Mouse (Mus musculus) hindbrain, embryonic 11.5 days (tissue): ENCODE results near the gene Wdr5. TPM values are rescaled to one million over a fixed set of nuclear protein-coding genes. Genes with fewer than 3 reads are reported as not detected.
"Not testable (repeated sequence)": the region's sequence is repeated elsewhere in the genome, so short reads cannot be mapped to it uniquely, and the experiment has no call there.

Experiments used
- ATAC-seq: fragments of 200-750 bp; cut with Nextera tagmentation; 2 replicates; pipeline ENCODE4 v1.8.0; 2017; ENCODE audit warnings: mild to moderate bottlenecking, moderate TSS enrichment, moderate library complexity; ENCODE audit not compliant: low FRiP score
- DNase-seq: peaks from one replicate; pipeline ENCODE4 v3.0.0-alpha.2; 2015; ENCODE audit warnings: low spot score
- H3K27ac ChIP-seq: fragments of 300-500 bp; sonication (generic); 2 replicates; pipeline ENCODE4 v1.5.1; 2014; ENCODE audit warnings: mild to moderate bottlenecking, low read depth, low read length
- H3K27me3 ChIP-seq: fragments of 300-500 bp; sonication (generic); 2 replicates; pipeline ENCODE4 v1.6.1; 2014; ENCODE audit warnings: mild to moderate bottlenecking, low read length, moderate library complexity, mixed read lengths; ENCODE audit not compliant: control insufficient read depth, insufficient read depth
- H3K36me3 ChIP-seq: fragments of 300-500 bp; sonication (generic); 2 replicates; pipeline ENCODE4 v1.6.1; 2014; ENCODE audit warnings: mild to moderate bottlenecking, low read length, moderate library complexity, mixed read lengths; ENCODE audit not compliant: control insufficient read depth, insufficient read depth
- H3K4me1 ChIP-seq: fragments of 300-500 bp; sonication (generic); replicated peaks from 2 replicates; pipeline ENCODE4 v1.6.1; 2014; ENCODE audit warnings: low read length, mixed read lengths; ENCODE audit not compliant: control insufficient read depth, insufficient read depth
- H3K4me2 ChIP-seq: fragments of 300-500 bp; sonication (generic); replicated peaks from 2 replicates; pipeline ENCODE4 v1.6.1; 2014; ENCODE audit warnings: mild to moderate bottlenecking, low read depth, low read length
- H3K4me3 ChIP-seq: fragments of 300-500 bp; sonication (generic); 2 replicates; pipeline ENCODE4 v1.5.1; 2014; ENCODE audit warnings: low read depth, low read length
- H3K9ac ChIP-seq: fragments of 300-500 bp; sonication (generic); 2 replicates; pipeline ENCODE4 v1.6.1; 2014; ENCODE audit warnings: low read depth, low read length
- H3K9me3 ChIP-seq: fragments of 300-500 bp; sonication (generic); 2 replicates; pipeline ENCODE4 v1.6.1; 2016; ENCODE audit warnings: low read length; ENCODE audit not compliant: control insufficient read depth
- WGBS: fragments of 180-500 bp; shearing (Covaris S2); extraction: QIAGEN DNeasy Blood & Tissue Kit; methylation state at CpG from one replicate; pipeline ENCODE4 v1.1.7; 2014; 5-methylcytosine and 5-hydroxymethylcytosine counted together
- polyA plus RNA-seq: library from polyadenylated mRNA; unstranded; fragments of >200 nt; fragmentation: Nextera tagmentation; extraction: Ambion mirVana; gene quantifications from 2 replicates; pipeline ENCODE4 v1.2.1, GENCODE M21; 2014

Wdr5 gene
- polyA plus RNA-seq, 1 experiment from 2014 or later = 58.6 TPM

GRCm38 (mm10) chr2:27513861-27514260 lies 1.1 kb upstream of the Wdr5 start:
- DNase-seq = no peak
- WGBS = 77% methylated on average over 5 of the region's 5 CpGs
- peaks cover 9% of the 10 kb centered on the region for H3K4me1 ChIP-seq
- H3K36me3 ChIP-seq = no peaks in the 10 kb centered on the region
- ATAC-seq = no peak
- H3K4me2 ChIP-seq = peak overlapping the region; percentile 70
- peak overlapping the region; percentile 82; the same call in 1 of the 2 replicates for H3K4me3 ChIP-seq
- no peaks in the 10 kb centered on the region for H3K9me3 ChIP-seq
- H3K27ac ChIP-seq = peak overlapping the region; percentile 68; the same call in 1 of the 2 replicates
- no peaks in the 10 kb centered on the region for H3K27me3 ChIP-seq
- H3K9ac ChIP-seq = peak overlapping the region; percentile 90

- peak; percentile 76 for ATAC-seq
- DNase-seq = peak; percentile 17
- H3K27me3 ChIP-seq = no peaks in the 10 kb centered on the region
- H3K36me3 ChIP-seq = no peaks in the 10 kb centered on the region
- peak overlapping the region; percentile 80 for H3K4me2 ChIP-seq
- peak overlapping the region; percentile 90 for H3K9ac ChIP-seq
- 0 out of 2 replicates have a peak overlapping the region, but pooled peaks have one; percentile 60 for H3K27ac ChIP-seq
- peak overlapping the region; percentile 82 for H3K4me3 ChIP-seq
- H3K9me3 ChIP-seq = no peaks in the 10 kb centered on the region
- WGBS = under 1% methylated on average over 40 of the region's 40 CpGs
- peaks cover 9% of the 10 kb centered on the region for H3K4me1 ChIP-seq
Measured at GRCm38 (mm10) chr2:27515341-27516166, 597 bp downstream of the Wdr5 start.

- no peak for ATAC-seq
- no peaks in the 10 kb centered on the region for H3K9me3 ChIP-seq
- WGBS = 9% methylated on average over 1 of the region's 1 CpGs
Measured at GRCm38 (mm10) chr2:27516289-27516688, 1.3 kb downstream of the Wdr5 start.

GRCm38 (mm10) chr2:27518283-27518682 lies 3.3 kb downstream of the Wdr5 start:
- Histone ChIP-seq H3K4me3 (no peak overlapping the region), H3K4me1 (peaks cover 9% of the 10 kb centered on the region), H3K36me3 (no peaks in the 10 kb centered on the region), H3K9ac (no peak overlapping the region), H3K9me3 (no peaks in the 10 kb centered on the region), H3K27ac (no peak overlapping the region), H3K27me3 (no peaks in the 10 kb centered on the region), H3K4me2 (no peak overlapping the region)
- ATAC-seq = no peak
- no peak for DNase-seq
- 93% methylated on average over 3 of the region's 3 CpGs for WGBS

More at GRCm38 (mm10) chr2:27516289-27516688, 1.3 kb downstream of the Wdr5 start:
- Histone ChIP-seq H3K36me3 (no peaks in the 10 kb centered on the region), H3K9ac (peak overlapping the region; percentile 90; the same call in 1 of the 2 replicates), H3K4me1 (peaks cover 9% of the 10 kb centered on the region), H3K27ac (no peak overlapping the region), H3K4me3 (peak overlapping the region; percentile 82), H3K4me2 (peak overlapping the region; percentile 80), H3K27me3 (no peaks in the 10 kb centered on the region)
- DNase-seq = no peak

- DNase-seq, H3K4me1 ChIP-seq, H3K9me3 ChIP-seq, H3K4me2 ChIP-seq, H3K9ac ChIP-seq, H3K27ac ChIP-seq, H3K27me3 ChIP-seq, ATAC-seq, H3K4me3 ChIP-seq: not testable (repeated sequence)
- whole genome bisulfite sequencing = 68% methylated on average over 5 of the region's 5 CpGs
- peaks cover 13% of the 10 kb centered on the region for H3K36me3 ChIP-seq
Measured at GRCm38 (mm10) chr2:27538455-27539330, 23.7 kb downstream of the Wdr5 start.

- H3K9me3 ChIP-seq = no peaks in the 10 kb centered on the region
- ATAC-seq (peak; percentile 6; the same call in 1 of the 2 replicates), DNase-seq (no peak)
- H3K9ac ChIP-seq = no peak overlapping the region
- peaks cover 4% of the 10 kb centered on the region; the same call in 1 of the 2 replicates for H3K4me1 ChIP-seq
- no peaks in the 10 kb centered on the region for H3K27me3 ChIP-seq
- no peak overlapping the region for H3K4me3 ChIP-seq
- WGBS = 21% methylated on average over 5 of the region's 5 CpGs
- H3K4me2 ChIP-seq = 0 out of 2 replicates have a peak overlapping the region, but pooled peaks have one; percentile 17
- no peak overlapping the region for H3K27ac ChIP-seq
- H3K36me3 ChIP-seq = peaks cover 7% of the 10 kb centered on the region
Measured at GRCm38 (mm10) chr2:27539336-27539735, 24.4 kb downstream of the Wdr5 start.

- ATAC-seq (peak; percentile 99), DNase-seq (peak; percentile 93)
- H3K4me1 ChIP-seq = peaks cover 4% of the 10 kb centered on the region; the same call in 1 of the 2 replicates
- under 1% methylated on average over 46 of the region's 46 CpGs for WGBS
- H3K27me3 ChIP-seq = no peaks in the 10 kb centered on the region
- peak overlapping the region; percentile 78 for H3K27ac ChIP-seq
- no peaks in the 10 kb centered on the region for H3K9me3 ChIP-seq
- peaks cover 2% of the 10 kb centered on the region; the same call in 1 of the 2 replicates for H3K36me3 ChIP-seq
- H3K4me3 ChIP-seq = peak overlapping the region; percentile 40
- peak overlapping the region; percentile 66 for H3K4me2 ChIP-seq
- H3K9ac ChIP-seq = peak overlapping the region; percentile 55
Measured at GRCm38 (mm10) chr2:27539772-27540514, 25.0 kb downstream of the Wdr5 start.

- 32% methylated on average over 10 of the region's 10 CpGs for WGBS
- ATAC-seq (peak; percentile 55), DNase-seq (no peak)
- Histone ChIP-seq H3K27ac (peak overlapping the region; percentile 78), H3K36me3 (no peaks in the 10 kb centered on the region), H3K27me3 (no peaks in the 10 kb centered on the region), H3K4me2 (peak overlapping the region; percentile 66), H3K9me3 (no peaks in the 10 kb centered on the region), H3K4me3 (peak overlapping the region; percentile 40), H3K4me1 (peaks cover 4% of the 10 kb centered on the region; the same call in 1 of the 2 replicates), H3K9ac (peak overlapping the region; percentile 55)
Measured at GRCm38 (mm10) chr2:27540515-27540836, 25.5 kb downstream of the Wdr5 start.
